Mouse (Mus musculus) cerebellum, adult 11-12 months (tissue): ENCODE data around the gene Alcam.

Source experiments
- DNase-seq: peaks from one replicate; pipeline ENCODE4 v3.0.0; 2022

Alcam gene

DNA sequence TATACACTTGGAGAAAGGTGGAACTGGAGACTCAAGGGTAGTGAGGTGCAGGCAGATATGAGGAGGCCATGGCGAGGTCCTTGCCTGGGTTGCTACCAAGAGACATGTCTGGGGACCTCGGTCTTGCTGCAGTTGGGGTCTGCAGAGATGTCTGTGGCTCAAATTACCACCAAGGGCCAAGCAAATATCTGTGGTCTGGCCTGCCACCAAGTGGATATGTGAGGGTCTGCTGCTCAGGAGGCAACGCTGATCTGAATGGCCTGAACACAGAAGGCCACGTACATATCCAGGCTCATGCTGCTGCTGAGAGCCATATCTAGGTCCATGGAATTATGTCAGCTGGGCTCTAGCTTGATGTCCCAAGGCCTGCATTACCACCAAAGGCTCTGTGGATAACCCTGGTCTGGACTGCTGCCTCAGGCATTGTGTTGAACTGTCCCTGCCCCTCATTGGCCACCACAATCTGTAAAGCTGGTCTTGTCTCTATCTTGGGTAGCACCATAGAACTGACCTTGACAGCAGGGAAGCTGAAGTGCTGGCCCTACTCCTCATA lies 210.4 kb downstream of the Alcam start:
- no peak for DNase-seq

DNA sequence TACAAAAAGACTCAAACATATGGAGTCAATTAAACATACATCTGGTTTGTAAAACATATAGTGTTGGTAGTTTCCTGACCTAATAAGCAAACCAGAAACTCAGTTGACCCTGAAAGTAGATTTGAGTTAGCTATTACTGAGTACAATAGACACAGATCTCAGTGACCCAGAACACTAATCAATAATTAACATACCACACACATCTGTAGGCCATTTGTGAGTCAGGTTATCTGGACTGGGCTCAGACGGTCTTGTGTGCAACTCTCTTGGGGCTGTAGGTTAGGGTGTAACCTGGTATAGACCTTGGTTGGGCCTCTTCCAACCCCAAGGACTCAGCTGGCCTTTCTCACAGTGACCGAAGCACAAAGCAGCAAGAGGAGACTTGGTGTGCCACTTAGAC lies 211.7 kb downstream of the Alcam start:
- DNase-seq = no peak

DNA sequence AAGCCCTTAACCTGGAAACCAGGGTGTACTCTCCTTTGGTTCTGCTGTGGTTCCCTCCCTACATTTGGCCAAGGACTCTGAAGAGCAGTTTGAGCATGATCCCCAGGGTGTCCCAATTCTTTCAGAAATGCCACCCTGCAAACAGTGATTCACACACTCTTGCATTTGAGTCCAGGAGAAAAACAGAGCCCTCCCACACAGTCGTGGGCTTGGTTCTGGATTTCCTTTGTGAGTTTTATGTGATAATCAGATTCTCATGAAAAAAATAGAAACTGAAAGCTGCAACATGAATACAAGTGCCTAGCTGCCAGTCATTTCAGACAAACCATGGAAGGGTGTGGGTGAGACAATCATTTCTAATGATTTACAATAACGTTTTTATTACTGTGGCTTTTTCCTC lies 223.9 kb downstream of the Alcam start:
- no peak for DNase-seq

- no peak for DNase-seq
These were observed 224.4 kb downstream of the Alcam start for GRCm38 (mm10) chr16:52229446-52229845.

GRCm38 (mm10) chr16:52222896-52223295 lies 231.0 kb downstream of the Alcam start:
- DNase-seq = no peak

DNA sequence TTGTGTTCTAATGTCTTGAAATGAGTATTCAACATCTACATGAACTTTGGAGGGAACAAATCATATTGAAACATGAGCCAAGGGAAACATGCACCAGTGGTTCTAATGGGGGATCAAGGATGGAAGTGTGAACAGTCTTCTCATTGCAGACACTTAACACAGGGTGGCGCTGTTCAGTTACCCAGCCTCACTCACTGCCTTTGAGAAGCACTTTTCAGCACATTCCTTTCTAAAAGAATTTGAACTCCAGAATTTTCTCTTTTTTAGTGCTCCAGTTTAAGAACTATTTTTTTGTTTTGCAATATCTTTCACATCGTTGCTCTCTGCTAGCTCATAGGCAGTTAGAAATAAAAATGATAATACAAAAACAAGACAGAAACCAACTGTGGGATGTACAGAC lies 234.8 kb downstream of the Alcam start:
- no peak for DNase-seq

DNA sequence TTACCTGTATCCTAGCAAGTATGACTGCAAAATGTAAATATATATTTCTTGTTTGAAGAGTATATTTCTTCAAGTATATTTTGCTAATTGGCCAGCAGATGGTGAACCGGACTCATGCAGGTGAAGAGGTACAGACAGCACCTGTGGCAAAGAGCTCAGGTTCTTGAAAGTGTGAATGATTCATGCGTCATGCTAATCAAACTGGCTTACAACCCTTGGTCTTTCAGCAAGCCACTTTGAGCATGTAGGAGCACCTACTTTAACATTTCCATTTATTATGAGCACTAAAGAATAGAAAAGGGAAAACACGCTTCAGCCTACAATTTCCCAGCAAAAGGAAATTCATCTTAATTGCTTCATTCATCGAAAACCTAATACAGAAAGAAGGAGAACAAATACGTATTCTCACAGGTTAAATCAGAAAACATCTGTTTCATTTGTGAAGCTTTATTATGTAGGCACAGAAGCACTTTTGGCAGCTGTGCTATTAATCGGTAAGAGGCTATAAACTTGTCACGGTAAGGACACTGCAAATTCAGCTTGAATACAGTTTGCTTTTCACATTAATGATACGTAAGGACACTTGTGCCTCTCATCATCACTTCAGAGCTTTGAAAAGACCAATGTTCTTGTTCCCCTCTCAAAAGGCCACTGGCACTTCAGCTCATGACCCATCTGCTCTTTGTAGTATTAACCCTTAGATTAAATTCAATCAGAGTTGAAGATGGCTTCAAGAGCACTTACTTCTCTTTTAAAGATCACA lies 242.8 kb downstream of the Alcam start:
- no peak for DNase-seq

DNA sequence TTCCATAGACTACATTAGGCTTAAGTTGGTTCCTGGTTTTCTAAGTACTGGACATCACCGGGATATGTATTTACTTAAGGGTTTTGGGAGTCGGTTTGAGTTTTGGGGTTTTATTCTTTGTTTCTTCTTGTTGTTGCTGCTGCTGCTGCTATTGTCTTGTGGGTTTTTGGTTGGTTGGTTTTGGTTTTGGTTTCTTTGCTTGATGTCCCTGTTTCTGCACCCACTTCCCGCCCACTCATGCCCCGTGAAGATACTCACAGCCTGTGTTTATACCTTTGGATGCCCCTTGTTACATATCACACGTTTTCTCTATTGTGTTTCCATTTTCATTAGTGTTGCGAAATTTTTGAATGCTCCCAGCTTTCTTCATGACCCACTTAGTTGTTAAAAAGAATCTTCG lies 253.8 kb downstream of the Alcam start:
- DNase-seq = no peak
